In genomic region chr11:19554316-19554946, GRCm38 (mm10) we compare ENCODE assay signal across 13 mouse cellular contexts.
DNase-seq lines count a peak whose midpoint lies in the region; ATAC-seq and TF ChIP-seq lines count a peak whose summit lies in the region.
"Had no signal": no experiment of that assay in that cellular context is flagged by ENCODE, and none has a peak within 500 bp of the region (broad histone marks: within the 10 kb centered on the region; RNA-seq: fewer than 3 reads in every experiment).

No protein-coding gene starts in this region.

- peak overlapping the region; percentile 22; the same call in 1 of the 2 replicates for H3K27ac ChIP-seq in forebrain, embryonic 12.5 days
- H3K27ac ChIP-seq in hindbrain, postnatal 0 days, result peak overlapping the region; percentile 58
- peak overlapping the region; percentile 59 for H3K27ac ChIP-seq in neural tube, embryonic 13.5 days (replicated peaks)
- H3K27ac ChIP-seq: limb, embryonic 15.5 days; macrophage had no signal

- no peaks in the 10 kb centered on the region for H3K9me3 ChIP-seq in forebrain, embryonic 12.5 days
- no peaks in the 10 kb centered on the region for H3K9me3 ChIP-seq in hindbrain, postnatal 0 days (ENCODE audit: low read length)
- H3K9me3 ChIP-seq in neural tube, embryonic 13.5 days, result no peaks in the 10 kb centered on the region
- H3K9me3 ChIP-seq: limb, embryonic 15.5 days had no signal

- H3K27me3 ChIP-seq in forebrain, embryonic 12.5 days, result peaks cover 15% of the 10 kb centered on the region; the same call in 1 of the 2 replicates
- H3K27me3 ChIP-seq in hindbrain, postnatal 0 days (ENCODE audit: insufficient read depth, low read length), result no peaks in the 10 kb centered on the region
- no peaks in the 10 kb centered on the region for H3K27me3 ChIP-seq in neural tube, embryonic 13.5 days
- H3K27me3 ChIP-seq: limb, embryonic 15.5 days had no signal

- TF ChIP-seq POLR2A in brain, embryonic 14.5 days (IDR thresholded peaks at IDR 0.05; ENCODE audit: borderline replicate concordance, extremely low read depth, insufficient read depth, insufficient read length, poor library complexity, severe bottlenecking), result no peak

- peak overlapping the region; percentile 35 for H3K4me2 ChIP-seq in forebrain, embryonic 12.5 days
- peak overlapping the region; percentile 27; the same call in 1 of the 2 replicates for H3K4me2 ChIP-seq in hindbrain, postnatal 0 days (ENCODE audit: low read depth, low read length)
- H3K4me2 ChIP-seq in neural tube, embryonic 13.5 days, result peak overlapping the region; percentile 20; the same call in 1 of the 2 replicates
- H3K4me2 ChIP-seq: limb, embryonic 15.5 days had no signal

- no peak overlapping the region for H3K9ac ChIP-seq in forebrain, embryonic 12.5 days
- H3K9ac ChIP-seq in hindbrain, postnatal 0 days (replicated peaks; ENCODE audit: low read length), result no peak overlapping the region
- H3K9ac ChIP-seq in neural tube, embryonic 13.5 days, result no peak overlapping the region
- H3K9ac ChIP-seq: limb, embryonic 15.5 days had no signal

- no peaks in the 10 kb centered on the region for H3K36me3 ChIP-seq in forebrain, embryonic 12.5 days (replicated peaks)
- H3K36me3 ChIP-seq in hindbrain, postnatal 0 days (ENCODE audit: insufficient read depth, low read length), result no peaks in the 10 kb centered on the region
- H3K36me3 ChIP-seq in neural tube, embryonic 13.5 days, result no peaks in the 10 kb centered on the region
- H3K36me3 ChIP-seq: limb, embryonic 15.5 days had no signal

- 8% methylated on average over 9 of the region's 9 CpGs for WGBS in forebrain, embryonic 12.5 days
- WGBS in hindbrain, postnatal 0 days, result 12% methylated on average over 9 of the region's 9 CpGs
- 10% methylated on average over 9 of the region's 9 CpGs for WGBS in neural tube, embryonic 13.5 days

- no peak overlapping the region for H3K4me3 ChIP-seq in forebrain, embryonic 12.5 days (replicated peaks)
- no peak overlapping the region for H3K4me3 ChIP-seq in hindbrain, postnatal 0 days (ENCODE audit: low read length)
- H3K4me3 ChIP-seq in neural tube, embryonic 13.5 days, result no peak overlapping the region
- H3K4me3 ChIP-seq: limb, embryonic 15.5 days had no signal

- peaks cover 16% of the 10 kb centered on the region for H3K4me1 ChIP-seq in forebrain, embryonic 12.5 days
- H3K4me1 ChIP-seq in hindbrain, postnatal 0 days (ENCODE audit: insufficient read depth, low read length), result peaks cover 3% of the 10 kb centered on the region; the same call in 1 of the 2 replicates
- H3K4me1 ChIP-seq in neural tube, embryonic 13.5 days (replicated peaks), result peaks cover 17% of the 10 kb centered on the region
- H3K4me1 ChIP-seq: limb, embryonic 15.5 days had no signal

- TF ChIP-seq CTCF in brain, embryonic 14.5 days (IDR thresholded peaks at IDR 0.05; ENCODE audit: borderline replicate concordance, extremely low read depth, insufficient read depth, insufficient read length), result no peak
- no peak for TF ChIP-seq CTCF in hindbrain, postnatal 0 days (IDR thresholded peaks at IDR 0.05; ENCODE audit: low read depth)

- ATAC-seq in forebrain, embryonic 12.5 days (ENCODE audit: low FRiP score), result peak; percentile 85
- peak; percentile 86 for ATAC-seq in hindbrain, postnatal 0 days
- peak; percentile 85 for ATAC-seq in neural tube, embryonic 13.5 days (ENCODE audit: low read depth)

- DNase-seq in brain, embryonic 14.5 days (ENCODE audit: low read depth), result peak; percentile 91
- peak; percentile 76 for DNase-seq in hindbrain, postnatal 0 days (ENCODE audit: low spot score)
- DNase-seq in urinary bladder, postnatal 4 days (ENCODE audit: low spot score in 2 of 2), result no peak
- DNase-seq in cerebellum, adult 11-12 months, result no peak
- no peak for DNase-seq in spleen, postnatal 4 days (ENCODE audit: low spot score in 2 of 2)
- DNase-seq: cerebellum, postnatal 14 days; heart, adult 11 months; heart, postnatal 36 days; thymus, adult 2 months had no signal

Comparison
In these comparisons a context has a peak if more than half of its experiments do, and no peak if none do; other contexts are left out.
1. DNase-seq: peak in brain, embryonic 14.5 days (single experiment) and hindbrain, postnatal 0 days (single experiment); none in urinary bladder, postnatal 4 days (0 of 2), cerebellum, adult 11-12 months (single experiment) and spleen, postnatal 4 days (0 of 2).
2. Peak in every context shown above with its lines, with median percentiles within 50 percentile points of each other: ATAC-seq, H3K27ac ChIP-seq and H3K4me2 ChIP-seq.